9 mouse cellular contexts compared by ENCODE assay signal in the genomic region with DNA sequence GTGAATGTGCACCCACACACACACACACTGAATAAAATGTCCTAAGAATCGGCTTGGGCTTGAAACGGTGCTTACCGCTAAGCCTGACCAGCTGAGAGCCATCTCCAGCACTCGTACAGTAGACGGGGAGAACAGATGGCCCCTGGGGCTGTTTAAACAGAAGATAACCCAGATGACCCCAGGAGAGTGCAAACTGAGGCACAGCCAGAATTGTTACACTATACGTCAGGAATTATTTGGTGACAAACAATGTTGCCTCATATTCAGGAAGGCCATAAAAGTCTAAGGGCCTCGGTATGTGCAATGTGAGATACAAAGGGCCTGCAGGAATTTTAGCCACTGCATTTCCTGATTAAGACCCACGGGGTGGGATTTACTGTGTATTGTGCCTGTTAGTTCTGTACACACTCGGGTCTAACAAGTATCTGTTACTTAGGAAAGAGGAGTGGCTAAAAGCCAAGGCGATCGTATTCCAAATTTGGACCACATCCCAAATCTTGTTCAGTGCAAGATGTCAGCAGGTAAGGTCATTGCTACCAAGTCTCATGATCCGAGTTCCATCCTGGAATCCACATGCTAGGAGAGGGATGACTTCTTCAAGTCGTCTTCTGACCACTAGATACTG. TPM values are rescaled to one million over a fixed set of nuclear protein-coding genes. Genes with fewer than 3 reads are reported as not detected.
DNase-seq lines count a peak whose midpoint lies in the region; ATAC-seq and TF ChIP-seq lines count a peak whose summit lies in the region.
"Had no signal": no experiment of that assay in that cellular context is flagged by ENCODE, and none has a peak within 500 bp of the region (broad histone marks: within the 10 kb centered on the region; RNA-seq: fewer than 3 reads in every experiment).

No protein-coding gene starts in this region.

- no peak for DNase-seq in gastrocnemius, adult 2 months
- DNase-seq in gastrocnemius, postnatal 10 days, result no peak
- DNase-seq in kidney, postnatal 0 days (ENCODE audit: low spot score), result no peak
- DNase-seq in kidney, postnatal 25 days, result no peak
- no peak for DNase-seq in liver, embryonic 11.5 days (ENCODE audit: low spot score)
- no peak for DNase-seq in left cerebral cortex, postnatal 25 days (ENCODE audit: low spot score in 2 of 2)
- DNase-seq in urinary bladder, postnatal 36 days (ENCODE audit: low spot score in 2 of 2), result no peak
- DNase-seq: cerebellum, adult 2 months had no signal

- no peaks in the 10 kb centered on the region for H3K36me3 ChIP-seq in kidney, postnatal 0 days (ENCODE audit: insufficient read depth, low read length)
- H3K36me3 ChIP-seq in liver, embryonic 11.5 days (ENCODE audit: control insufficient read depth, insufficient read depth, low read length), result no peaks in the 10 kb centered on the region; the same call in 1 of the 2 replicates

- no peak for TF ChIP-seq CTCF in gastrocnemius, adult 2 months (IDR thresholded peaks at IDR 0.05)
- no peak for TF ChIP-seq CTCF in kidney, postnatal 0 days (IDR thresholded peaks at IDR 0.05; ENCODE audit: low read depth)

- no peak overlapping the region for H3K9ac ChIP-seq in kidney, postnatal 0 days (ENCODE audit: low read depth, low read length)
- H3K9ac ChIP-seq in liver, embryonic 11.5 days (ENCODE audit: low read depth, low read length), result no peak overlapping the region

- 18% methylated on average over 13 of the region's 13 CpGs for WGBS in kidney, postnatal 0 days
- 44% methylated on average over 13 of the region's 13 CpGs for WGBS in liver, embryonic 11.5 days

- peak overlapping the region; percentile 97; the same call in 1 of the 2 replicates for H3K27ac ChIP-seq in gastrocnemius, adult 2 months
- H3K27ac ChIP-seq in kidney, postnatal 0 days, result peak overlapping the region; percentile 99; the same call in 1 of the 2 replicates
- H3K27ac ChIP-seq in brown adipose tissue, adult 24 weeks (replicated peaks; ENCODE audit: low read depth, low read length), result peak overlapping the region; percentile 5; the same call in 1 of the 2 replicates
- peak overlapping the region; percentile 89 for H3K27ac ChIP-seq in liver, embryonic 11.5 days (ENCODE audit: low read depth, low read length)

- no peaks in the 10 kb centered on the region for H3K9me3 ChIP-seq in kidney, postnatal 0 days (replicated peaks; ENCODE audit: low read length)
- H3K9me3 ChIP-seq in liver, embryonic 11.5 days (ENCODE audit: control insufficient read depth, low read length), result no peaks in the 10 kb centered on the region

- H3K4me1 ChIP-seq in kidney, postnatal 0 days (replicated peaks; ENCODE audit: insufficient read depth, low read length), result peaks cover 14% of the 10 kb centered on the region; the same call in 1 of the 2 replicates
- H3K4me1 ChIP-seq in brown adipose tissue, adult 24 weeks (ENCODE audit: control insufficient read depth, insufficient read depth, insufficient read length, low read length), result peaks cover 3% of the 10 kb centered on the region
- peaks cover 35% of the 10 kb centered on the region for H3K4me1 ChIP-seq in liver, embryonic 11.5 days (replicated peaks; ENCODE audit: control insufficient read depth, insufficient read depth, low read length)

- intact Hi-C loops in gastrocnemius, adult 2 months (cut with DNase I), result no loop called here
- intact Hi-C loops in left cerebral cortex, postnatal 25 days (cut with DNase I), result no loop called here

- no peak overlapping the region; the same call in 1 of the 2 replicates for H3K4me2 ChIP-seq in kidney, postnatal 0 days (ENCODE audit: low read length)
- peak overlapping the region; percentile 100 for H3K4me2 ChIP-seq in liver, embryonic 11.5 days

- no peaks in the 10 kb centered on the region for H3K27me3 ChIP-seq in kidney, postnatal 0 days (ENCODE audit: insufficient read depth, low read length)
- no peaks in the 10 kb centered on the region for H3K27me3 ChIP-seq in liver, embryonic 11.5 days (replicated peaks; ENCODE audit: control insufficient read depth, insufficient read depth, low read length)

- 0 out of 2 replicates have a peak overlapping the region, but pooled peaks have one; percentile 83 for H3K4me3 ChIP-seq in gastrocnemius, adult 2 months
- no peak overlapping the region for H3K4me3 ChIP-seq in kidney, postnatal 0 days (replicated peaks; ENCODE audit: low read depth, low read length)
- 0 out of 2 replicates have a peak overlapping the region, but pooled peaks have one; percentile 13 for H3K4me3 ChIP-seq in brown adipose tissue, adult 24 weeks (ENCODE audit: insufficient read depth, low read depth, low read length)
- no peak overlapping the region; the same call in 1 of the 2 replicates for H3K4me3 ChIP-seq in liver, embryonic 11.5 days (ENCODE audit: low read depth, low read length)

- ATAC-seq in kidney, postnatal 0 days (replicated peaks; ENCODE audit: low FRiP score, low read depth), result no peak
- no peak for ATAC-seq in liver, embryonic 11.5 days (replicated peaks; ENCODE audit: low FRiP score)

RNA-seq across cellular contexts. Expression of gene Fbxl14, which starts 1.7 kb away (rescaled TPM):
- total RNA-seq in gastrocnemius, adult 2 months (2021), result 10 to 100 TPM; 10.3 to 10.4 TPM
- 10 to 100 TPM; 12.5 to 14.1 TPM for total RNA-seq in gastrocnemius, postnatal 10 days (2021)
- polyA plus RNA-seq in kidney, postnatal 0 days (2015; fragmentation: Nextera tagmentation; extraction: Ambion mirVana), result 5.1 and 5.3 TPM in 2 replicates
- polyA plus RNA-seq in brown adipose tissue, adult 24 weeks (2012; ENCODE audit: insufficient read depth, insufficient read length, missing spikeins), result 12.4 and 12.7 TPM in 2 replicates
- polyA plus RNA-seq in liver, embryonic 11.5 days (2014; fragmentation: Nextera tagmentation; extraction: Ambion mirVana), result 6.7 and 6.9 TPM in 2 replicates
- total RNA-seq in left cerebral cortex, postnatal 25 days (2021), result 10 to 100 TPM; 33.5 to 34.3 TPM

Comparison
In these comparisons a context has a peak if more than half of its experiments do, and no peak if none do; other contexts are left out.
1. H3K27ac ChIP-seq: peak in every context shown above with its lines; median percentile 99 in kidney, postnatal 0 days; 97 in gastrocnemius, adult 2 months; 89 in liver, embryonic 11.5 days; 5 in brown adipose tissue, adult 24 weeks.
2. H3K4me3 ChIP-seq: peak in gastrocnemius, adult 2 months (single experiment) and brown adipose tissue, adult 24 weeks (single experiment); none in kidney, postnatal 0 days (single experiment) and liver, embryonic 11.5 days (single experiment).